Mouse (Mus musculus): ENCODE data around the gene Rfxap.

- TF ChIP-seq CTCF (IDR thresholded peaks at IDR 0.05 in 2 of 3, conservative IDR thresholded peaks at IDR 0.05 in 1 of 3; ENCODE audit: control insufficient read depth in 1 of 3, insufficient read depth in 1 of 3, low read depth in 2 of 3, low read length in 3 of 3, poor library complexity in 1 of 3, severe bottlenecking in 1 of 3) (no peak), GABPA (IDR thresholded peaks at IDR 0.05; ENCODE audit: low read depth, low read length) (no peak), MYB (IDR thresholded peaks at IDR 0.05; ENCODE audit: low read depth, low read length) (no peak), RCOR1 (IDR thresholded peaks at IDR 0.05; ENCODE audit: low read depth, low read length) (no peak), POLR2A (IDR thresholded peaks at IDR 0.05; ENCODE audit: control insufficient read depth in 1 of 2, insufficient read depth in 1 of 2, low read depth in 1 of 2, low read length in 2 of 2, poor library complexity in 1 of 2) (no peak), MAFK (IDR thresholded peaks at IDR 0.05; ENCODE audit: borderline replicate concordance, low read depth, low read length) (no peak), MAZ (IDR thresholded peaks at IDR 0.05; ENCODE audit: low read depth, low read length) (no peak), NRF1 (IDR thresholded peaks at IDR 0.05; ENCODE audit: insufficient read depth, low read depth, low read length, poor library complexity, severe bottlenecking) (no peak), EP300 (IDR thresholded peaks at IDR 0.05; ENCODE audit: low read depth in 1 of 2, low read length in 2 of 2) (no peak), ELF1 (IDR thresholded peaks at IDR 0.05; ENCODE audit: low read depth, low read length) (no peak)
Measured at GRCm38 (mm10) chr3:54769349-54770275, 38.0 kb downstream of the Rfxap start.
